Mouse (Mus musculus) intestine, embryonic 15.5 days (tissue): Measurements from ENCODE around the gene Bcor. TPM values are rescaled to one million over a fixed set of nuclear protein-coding genes. Genes with fewer than 3 reads are reported as not detected.

Experiments used
- ATAC-seq: fragments of 200-750 bp; cut with Nextera tagmentation; 2 replicates; pipeline ENCODE4 v1.8.0; 2017; ENCODE audit warnings: moderate TSS enrichment, moderate library complexity
- H3K27ac ChIP-seq: fragments of 300-500 bp; sonication (generic); 2 replicates; pipeline ENCODE4 v1.5.1; 2015; ENCODE audit warnings: mild to moderate bottlenecking, inconsistent platforms
- H3K27me3 ChIP-seq: fragments of 300-500 bp; sonication (generic); replicated peaks from 2 replicates; pipeline ENCODE4 v1.6.1; 2015; ENCODE audit warnings: inconsistent platforms
- H3K36me3 ChIP-seq: fragments of 300-500 bp; sonication (generic); 2 replicates; pipeline ENCODE4 v1.6.1; 2015; ENCODE audit warnings: inconsistent platforms
- H3K4me1 ChIP-seq: fragments of 300-500 bp; sonication (generic); replicated peaks from 2 replicates; pipeline ENCODE4 v1.6.1; 2015; ENCODE audit warnings: inconsistent platforms
- H3K4me2 ChIP-seq: fragments of 300-500 bp; sonication (generic); replicated peaks from 2 replicates; pipeline ENCODE4 v1.6.1; 2015; ENCODE audit warnings: mild to moderate bottlenecking, inconsistent platforms
- H3K4me3 ChIP-seq: fragments of 300-500 bp; sonication (generic); replicated peaks from 2 replicates; pipeline ENCODE4 v1.5.1; 2015; ENCODE audit warnings: inconsistent platforms
- H3K9ac ChIP-seq: fragments of 300-500 bp; sonication (generic); 2 replicates; pipeline ENCODE4 v1.6.1; 2015; ENCODE audit warnings: inconsistent platforms
- H3K9me3 ChIP-seq: fragments of 300-500 bp; sonication (generic); 2 replicates; pipeline ENCODE4 v1.6.1; 2016; ENCODE audit warnings: inconsistent platforms
- WGBS: fragments of 180-500 bp; shearing (Covaris S2); methylation state at CpG from one replicate; pipeline ENCODE4 v1.1.7; 2015; 5-methylcytosine and 5-hydroxymethylcytosine counted together
- polyA plus RNA-seq: library from polyadenylated mRNA; unstranded; fragments of >200 nt; fragmentation: Nextera tagmentation; extraction: Ambion mirVana; gene quantifications from 2 replicates; pipeline ENCODE4 v1.2.1, GENCODE M21; 2015

Gene Bcor
- polyA plus RNA-seq, 1 experiment from 2014 or later: 13.7 TPM

DNA sequence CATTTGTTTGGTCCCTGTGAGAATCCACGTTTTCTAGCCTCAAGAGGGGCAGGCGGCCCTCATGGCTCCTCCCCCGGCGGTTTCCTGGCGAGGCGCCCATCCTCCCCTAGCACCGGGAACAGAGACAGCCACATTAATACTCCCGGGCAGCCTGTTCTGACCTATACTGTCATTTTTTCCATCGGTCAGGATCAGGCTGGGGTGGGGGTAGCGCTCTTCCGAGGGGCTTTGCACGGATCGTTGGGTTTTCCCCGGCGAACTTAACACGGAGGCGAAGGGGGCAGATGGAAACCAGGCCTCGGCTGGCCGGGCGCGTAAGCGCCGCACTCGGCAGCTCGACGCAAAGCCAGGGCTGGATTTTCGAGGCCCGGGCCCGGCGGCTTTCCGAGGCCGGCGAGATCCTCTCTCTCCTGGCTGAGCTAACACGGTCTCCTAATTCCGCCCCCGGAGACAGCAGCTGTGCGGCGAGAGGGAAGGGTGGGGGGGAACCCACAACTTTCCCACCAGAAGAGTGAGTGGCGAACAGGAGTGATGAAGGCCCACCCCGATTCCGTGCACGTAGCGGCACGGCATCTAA lies 1.8 kb downstream of the Bcor start:
- Histone ChIP-seq H3K36me3 (no peaks in the 10 kb centered on the region), H3K4me1 (0 out of 2 replicates have a peak, but pooled peaks cover 7% of the 10 kb centered on the region), H3K27ac (peak overlapping the region; percentile 83), H3K9ac (no peak overlapping the region), H3K27me3 (peaks cover 20% of the 10 kb centered on the region), H3K4me2 (peak overlapping the region; percentile 65), H3K4me3 (peak overlapping the region; percentile 44), H3K9me3 (no peaks in the 10 kb centered on the region)
- 5% methylated on average over 43 of the region's 44 CpGs for WGBS
- peak; percentile 64 for ATAC-seq

DNA sequence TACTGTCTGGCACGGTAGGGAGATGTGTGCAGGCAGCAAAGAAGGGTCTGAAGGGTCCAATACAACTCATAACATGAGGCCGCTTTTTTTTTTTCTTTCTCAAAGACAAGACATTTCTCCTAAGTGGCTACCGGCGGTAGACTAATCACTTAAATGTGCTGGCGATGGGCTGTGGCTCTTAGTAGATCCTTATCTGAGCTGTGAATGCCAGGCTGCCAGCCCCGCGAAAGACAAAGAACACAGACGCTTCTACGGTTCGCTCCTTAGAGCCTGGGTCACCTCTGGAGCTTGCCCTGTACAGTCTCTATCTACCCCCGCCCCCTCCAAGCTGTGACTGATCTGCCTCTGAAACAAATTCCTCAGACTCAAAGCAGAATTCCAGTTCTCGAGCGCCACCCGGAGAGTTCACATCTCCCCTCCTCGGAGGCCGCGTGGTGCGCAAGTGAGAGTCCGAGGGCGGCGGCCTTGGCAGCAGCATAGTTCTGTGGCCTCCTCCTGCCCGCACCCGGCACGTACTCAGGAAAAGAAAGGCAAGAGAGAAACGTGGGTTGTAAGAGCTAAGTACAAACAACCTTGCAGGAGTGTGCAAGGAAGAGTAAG lies 2.7 kb downstream of the Bcor start:
- Histone ChIP-seq H3K9ac (no peak overlapping the region), H3K27ac (peak overlapping the region; percentile 83), H3K9me3 (no peaks in the 10 kb centered on the region), H3K36me3 (no peaks in the 10 kb centered on the region), H3K27me3 (peaks cover 23% of the 10 kb centered on the region), H3K4me1 (0 out of 2 replicates have a peak, but pooled peaks cover 7% of the 10 kb centered on the region), H3K4me2 (peak overlapping the region; percentile 65), H3K4me3 (no peak overlapping the region)
- ATAC-seq: peak; percentile 31
- 6% methylated on average over 25 of the region's 25 CpGs for WGBS

DNA sequence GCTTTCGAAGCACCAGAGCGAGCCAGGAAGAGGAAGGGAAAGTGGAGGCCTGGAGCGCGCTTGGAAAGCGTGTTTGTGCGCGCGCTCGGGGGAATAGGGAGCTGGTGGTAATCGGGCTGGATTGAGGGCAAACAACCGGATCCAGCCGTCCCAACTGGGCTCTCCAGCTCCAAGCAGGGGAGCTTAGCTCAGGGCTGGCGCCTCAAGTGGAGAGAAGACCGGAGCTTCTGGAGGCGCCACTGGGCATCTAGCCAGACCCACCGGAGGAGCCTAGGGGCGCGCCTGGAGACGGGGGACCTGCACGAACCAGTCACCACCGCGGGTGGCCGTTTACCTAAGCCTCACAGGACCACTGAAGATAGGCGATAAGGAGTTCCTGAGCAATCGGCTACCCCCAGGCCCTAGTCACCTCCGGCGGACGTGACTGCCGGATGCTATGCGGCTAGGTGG lies 4.3 kb downstream of the Bcor start:
- Histone ChIP-seq H3K36me3 (no peaks in the 10 kb centered on the region), H3K4me2 (peak overlapping the region; percentile 53), H3K9ac (peak overlapping the region; percentile 30), H3K27me3 (peaks cover 29% of the 10 kb centered on the region), H3K9me3 (no peaks in the 10 kb centered on the region), H3K27ac (no peak overlapping the region), H3K4me1 (0 out of 2 replicates have a peak, but pooled peaks cover 12% of the 10 kb centered on the region), H3K4me3 (peak overlapping the region; percentile 23)
- 8% methylated on average over 30 of the region's 30 CpGs for WGBS
- no peak for ATAC-seq

DNA sequence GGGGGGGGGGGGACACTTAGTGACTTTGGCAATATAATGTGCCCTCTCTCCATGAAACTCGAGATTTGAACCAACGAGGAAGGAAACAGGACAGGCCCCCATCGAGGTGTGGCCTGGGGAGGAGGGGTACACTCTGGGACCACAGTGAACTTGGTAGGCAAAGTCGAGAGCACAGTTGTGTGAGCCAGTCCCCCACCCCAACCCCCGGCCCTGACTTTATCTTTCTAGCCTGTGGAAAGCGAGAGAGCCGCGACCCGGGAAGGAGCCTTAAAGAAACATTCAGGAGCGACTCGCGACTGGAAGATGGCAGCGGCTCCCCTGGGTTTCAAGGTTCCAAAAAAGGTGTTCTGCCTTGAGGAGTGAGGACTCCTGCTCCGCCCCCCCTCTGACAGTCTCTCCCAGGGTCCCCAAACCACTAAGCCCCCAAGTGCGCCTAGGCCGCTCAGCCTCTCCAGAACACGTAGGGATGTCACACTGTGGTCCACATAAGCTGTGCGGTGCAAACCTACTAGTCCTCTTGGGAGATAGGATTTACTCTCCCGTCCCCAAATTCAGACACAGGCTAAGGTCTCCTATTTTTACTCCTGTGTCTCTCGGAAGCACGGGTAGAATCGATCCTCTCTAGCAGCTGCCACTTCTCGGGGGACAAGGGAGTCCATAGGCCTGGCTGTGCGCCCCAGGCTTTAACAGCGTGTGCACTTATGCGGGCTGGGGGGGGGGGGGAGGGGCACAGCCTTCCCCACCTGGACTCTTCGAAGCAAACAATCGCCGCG lies 4.9 kb downstream of the Bcor start:
- H3K36me3 ChIP-seq: no peaks in the 10 kb centered on the region
- H3K9me3 ChIP-seq: no peaks in the 10 kb centered on the region
- peak overlapping the region; percentile 53 for H3K4me2 ChIP-seq
- peaks cover 28% of the 10 kb centered on the region for H3K27me3 ChIP-seq
- peak overlapping the region; percentile 30; the same call in 1 of the 2 replicates for H3K9ac ChIP-seq
- no peak overlapping the region for H3K27ac ChIP-seq
- WGBS: 21% methylated on average over 30 of the region's 30 CpGs
- H3K4me3 ChIP-seq: peak overlapping the region; percentile 23
- no peak for ATAC-seq
- peaks cover 17% of the 10 kb centered on the region; the same call in 1 of the 2 replicates for H3K4me1 ChIP-seq

DNA sequence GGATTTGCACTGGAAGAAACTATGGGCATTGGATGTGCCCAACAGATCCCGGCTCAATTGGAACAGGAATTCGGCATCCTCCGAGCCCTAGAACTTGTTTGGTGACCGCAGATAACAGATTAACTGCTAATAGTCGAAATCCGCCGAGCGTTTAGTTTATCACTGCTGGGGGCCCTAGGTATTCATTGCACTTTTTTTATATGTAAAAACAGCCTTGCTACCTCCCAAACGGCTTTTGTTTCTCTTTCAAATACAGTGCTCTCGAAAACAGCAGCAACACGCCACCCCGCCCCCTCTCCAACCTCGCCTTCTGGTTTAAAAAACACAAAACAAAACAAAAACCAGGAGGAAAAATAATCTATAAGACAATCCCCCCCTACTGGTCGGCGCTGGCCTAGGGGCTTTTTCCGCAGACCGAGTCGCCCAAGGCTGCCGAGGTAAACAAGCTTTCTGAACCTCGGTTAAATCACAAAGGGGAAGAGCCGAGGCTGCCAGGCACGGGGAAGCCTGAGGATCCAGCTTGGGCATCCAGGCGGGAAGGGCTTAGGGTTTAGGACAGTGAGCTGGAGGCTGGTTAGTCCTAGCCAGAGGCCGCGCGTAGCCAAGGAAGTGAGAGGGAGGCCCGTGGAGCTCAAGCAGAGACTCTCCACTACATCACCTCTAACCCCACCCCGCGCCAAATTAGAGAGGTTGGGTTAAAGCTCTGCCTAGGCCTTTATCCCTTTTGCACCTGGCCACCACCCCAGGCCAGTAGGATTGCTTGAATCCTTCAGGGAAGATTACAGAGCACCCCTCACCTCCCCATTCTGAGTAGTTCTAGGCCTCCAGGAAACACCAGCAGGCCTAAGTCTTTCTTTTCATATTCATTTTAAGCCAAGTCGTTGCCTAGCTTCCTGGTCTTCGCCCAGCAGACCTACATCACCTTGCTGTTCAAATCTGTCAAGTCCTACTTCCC lies 6.7 kb downstream of the Bcor start:
- Histone ChIP-seq H3K4me1 (peaks cover 17% of the 10 kb centered on the region; the same call in 1 of the 2 replicates), H3K4me2 (0 out of 2 replicates have a peak overlapping the region, but pooled peaks have one; percentile 4), H3K4me3 (no peak overlapping the region), H3K9ac (no peak overlapping the region), H3K27ac (no peak overlapping the region), H3K27me3 (peaks cover 24% of the 10 kb centered on the region), H3K36me3 (no peaks in the 10 kb centered on the region), H3K9me3 (no peaks in the 10 kb centered on the region)
- ATAC-seq: no peak
- 32% methylated on average over 31 of the region's 31 CpGs for WGBS

DNA sequence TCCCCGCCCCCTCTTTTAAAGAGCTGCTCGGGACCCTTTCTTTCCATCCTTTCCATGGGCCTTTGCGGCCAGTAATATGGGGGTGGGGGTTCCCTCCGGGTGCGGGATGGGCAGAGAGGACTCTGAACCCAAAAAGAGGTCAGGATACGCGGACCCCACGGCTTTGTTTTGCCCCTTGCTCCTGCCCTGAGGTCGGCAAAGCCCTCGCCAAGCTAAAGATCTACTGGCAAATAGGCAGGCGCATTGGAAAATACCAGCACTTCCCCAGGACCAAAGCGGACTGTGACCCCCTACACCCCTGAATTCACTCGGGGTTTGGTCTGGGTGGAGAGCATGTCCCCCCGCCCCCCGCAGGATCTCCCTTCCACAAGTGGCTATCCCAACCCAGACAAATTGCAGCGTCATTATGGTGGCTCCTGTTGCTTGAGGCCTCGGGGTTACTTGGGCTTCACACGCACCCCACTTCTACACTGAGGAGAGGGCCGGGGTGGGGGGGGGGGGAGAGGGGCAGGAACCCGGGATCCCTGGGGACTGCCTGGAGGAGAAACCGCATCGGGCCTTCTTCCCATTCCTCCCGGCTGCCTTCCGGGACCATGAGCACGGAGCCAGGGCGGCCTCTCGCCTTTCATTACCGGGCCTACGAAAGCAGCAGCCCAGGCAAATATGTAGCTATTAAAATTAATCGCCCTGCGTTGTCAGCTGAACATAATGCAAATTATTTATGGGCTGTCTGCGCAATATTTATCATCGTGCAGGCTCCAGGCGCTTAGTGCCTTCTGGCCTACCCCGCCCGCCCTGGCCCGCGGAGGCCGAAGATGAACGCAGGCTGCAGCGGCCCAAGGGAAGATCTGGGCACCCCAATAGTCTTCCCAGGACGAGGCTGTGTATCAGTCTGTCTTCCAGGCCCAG lies 7.9 kb downstream of the Bcor start:
- H3K9ac ChIP-seq: 0 out of 2 replicates have a peak overlapping the region, but pooled peaks have one; percentile 3
- no peaks in the 10 kb centered on the region for H3K36me3 ChIP-seq
- ATAC-seq: no peak
- peaks cover 24% of the 10 kb centered on the region for H3K27me3 ChIP-seq
- no peak overlapping the region for H3K27ac ChIP-seq
- peaks cover 17% of the 10 kb centered on the region; the same call in 1 of the 2 replicates for H3K4me1 ChIP-seq
- no peaks in the 10 kb centered on the region for H3K9me3 ChIP-seq
- peak overlapping the region; percentile 17 for H3K4me3 ChIP-seq
- H3K4me2 ChIP-seq: peak overlapping the region; percentile 59
- WGBS: 31% methylated on average over 35 of the region's 42 CpGs

DNA sequence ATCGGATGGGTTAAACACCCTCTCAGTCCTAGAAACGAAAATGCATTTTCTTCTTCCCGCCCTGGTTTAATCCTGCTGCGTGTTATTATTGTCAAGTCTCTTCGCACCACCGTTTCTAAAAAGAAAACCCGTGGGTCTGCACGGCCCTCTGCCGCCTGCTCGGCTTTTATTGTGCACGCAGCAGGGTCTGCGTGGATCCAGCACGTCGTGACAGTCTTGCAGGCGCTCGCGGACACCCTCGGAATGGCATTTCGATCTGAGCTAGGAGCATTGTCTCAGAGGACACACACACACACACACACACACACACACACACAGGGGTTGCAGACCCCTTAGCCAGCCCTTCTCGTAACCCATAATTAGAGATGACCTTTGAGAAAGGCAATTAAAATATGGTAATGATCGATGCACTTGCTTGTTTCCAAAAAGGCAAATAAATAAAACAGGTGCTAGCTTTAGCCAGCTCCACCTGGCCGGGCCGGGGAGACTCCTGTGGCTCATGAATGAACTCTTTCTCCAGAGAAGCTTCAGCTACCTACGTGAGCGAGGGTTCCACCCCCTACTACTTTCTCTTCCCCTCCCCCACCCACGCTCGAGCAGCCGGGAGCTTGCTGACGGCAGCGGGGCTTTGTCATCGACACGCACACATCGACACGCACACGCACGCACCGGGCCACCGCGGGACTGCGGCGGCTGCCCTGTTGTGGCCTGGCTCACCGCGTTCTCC lies 8.7 kb downstream of the Bcor start:
- H3K27ac ChIP-seq: no peak overlapping the region
- H3K4me1 ChIP-seq: peaks cover 17% of the 10 kb centered on the region; the same call in 1 of the 2 replicates
- 8% methylated on average over 43 of the region's 43 CpGs for WGBS
- H3K4me3 ChIP-seq: peak overlapping the region; percentile 17
- no peaks in the 10 kb centered on the region for H3K9me3 ChIP-seq
- peaks cover 21% of the 10 kb centered on the region for H3K27me3 ChIP-seq
- 0 out of 2 replicates have a peak overlapping the region, but pooled peaks have one; percentile 3 for H3K9ac ChIP-seq
- H3K4me2 ChIP-seq: peak overlapping the region; percentile 59
- H3K36me3 ChIP-seq: no peaks in the 10 kb centered on the region
- peak; percentile 41; the same call in 1 of the 2 replicates for ATAC-seq

DNA sequence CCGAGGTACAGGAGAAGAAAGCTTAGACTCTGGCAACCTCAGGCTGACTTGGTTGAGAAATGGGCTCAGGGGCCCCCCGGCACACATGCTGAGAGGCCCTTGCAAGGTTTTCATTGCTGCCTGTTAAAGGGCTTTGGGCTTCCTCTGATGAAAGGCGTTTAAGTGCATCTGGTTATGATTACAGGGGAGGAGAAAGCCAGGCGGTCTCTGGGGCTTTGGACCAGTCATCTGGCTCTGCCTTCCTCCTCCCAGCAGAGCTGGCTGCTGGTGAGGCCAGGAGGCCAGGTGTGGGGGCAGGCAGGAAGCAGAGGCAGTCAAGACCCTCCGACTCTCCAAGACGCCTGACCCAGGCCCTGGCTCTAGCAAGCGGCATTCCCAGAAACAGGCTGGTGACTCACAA lies 9.7 kb downstream of the Bcor start:
- no peak overlapping the region for H3K4me3 ChIP-seq
- no peak overlapping the region for H3K4me2 ChIP-seq
- no peak overlapping the region for H3K27ac ChIP-seq
- peaks cover 19% of the 10 kb centered on the region for H3K27me3 ChIP-seq
- H3K9me3 ChIP-seq: no peaks in the 10 kb centered on the region
- WGBS: 32% methylated on average over 7 of the region's 7 CpGs
- H3K36me3 ChIP-seq: no peaks in the 10 kb centered on the region
- ATAC-seq: peak; percentile 56
- H3K4me1 ChIP-seq: peaks cover 12% of the 10 kb centered on the region; the same call in 1 of the 2 replicates
- no peak overlapping the region for H3K9ac ChIP-seq

DNA sequence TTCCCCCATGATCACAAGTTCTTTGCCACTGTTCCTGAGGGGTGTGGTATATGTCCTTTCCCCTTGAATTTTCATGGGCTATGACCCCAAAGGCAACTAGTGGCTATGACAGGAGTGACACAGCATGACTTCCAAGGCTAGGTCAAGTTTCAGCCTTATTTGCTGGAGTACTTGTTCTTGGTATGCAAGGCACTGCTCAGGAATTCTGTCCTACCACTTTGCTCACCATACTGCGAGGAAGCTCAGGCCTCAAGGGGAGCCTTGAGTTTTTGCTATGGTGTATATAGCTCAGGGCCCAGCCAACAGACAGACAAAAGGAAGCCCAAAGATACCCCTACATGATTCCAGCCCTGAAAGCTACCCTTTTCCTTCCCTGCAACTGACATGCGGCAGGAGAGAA lies 13.9 kb downstream of the Bcor start:
- 80% methylated on average over 2 of the region's 2 CpGs for WGBS

DNA sequence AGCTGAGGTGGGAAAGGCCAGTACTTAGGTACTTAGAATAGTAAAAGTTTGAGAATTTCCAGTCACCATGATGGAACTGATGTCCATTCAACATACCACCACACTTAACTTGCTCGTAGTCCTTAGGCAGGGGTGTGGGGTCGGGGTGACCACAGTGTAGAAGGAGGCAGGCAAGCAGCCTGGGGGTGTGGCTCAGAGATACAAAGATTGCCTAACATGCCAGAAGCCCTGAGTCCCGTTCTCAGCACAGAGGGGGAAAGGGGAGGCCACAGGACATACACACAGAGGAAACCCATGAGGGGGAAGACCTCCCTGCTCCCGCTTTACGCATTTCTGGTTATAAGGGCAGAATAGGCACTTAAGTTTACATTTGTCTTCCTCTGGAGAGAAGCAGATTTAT lies 17.3 kb downstream of the Bcor start:
- Histone ChIP-seq H3K9ac (no peak overlapping the region), H3K36me3 (no peaks in the 10 kb centered on the region), H3K27ac (no peak overlapping the region), H3K9me3 (no peaks in the 10 kb centered on the region), H3K27me3 (peaks cover 14% of the 10 kb centered on the region), H3K4me2 (no peak overlapping the region), H3K4me3 (no peak overlapping the region), H3K4me1 (no peaks in the 10 kb centered on the region)
- 56% methylated on average over 5 of the region's 5 CpGs for WGBS
- no peak for ATAC-seq

More for the DNA sequence above, 13.9 kb downstream of the Bcor start:
- Histone ChIP-seq H3K4me2 (no peak overlapping the region), H3K27ac (no peak overlapping the region), H3K4me1 (peaks cover 7% of the 10 kb centered on the region; the same call in 1 of the 2 replicates), H3K9ac (no peak overlapping the region), H3K9me3 (no peaks in the 10 kb centered on the region), H3K27me3 (peaks cover 7% of the 10 kb centered on the region), H3K4me3 (no peak overlapping the region), H3K36me3 (no peaks in the 10 kb centered on the region)
- no peak for ATAC-seq
